Mouse (Mus musculus): ENCODE measurements around the gene Cul4a. TPM values are rescaled to one million over a fixed set of nuclear protein-coding genes. Genes with fewer than 3 reads are reported as not detected.
"Not testable (repeated sequence)": the region's sequence is repeated elsewhere in the genome, so short reads cannot be mapped to it uniquely, and the experiment has no call there.

The Cul4a gene
- total and polyA plus RNA-seq, 3 experiments, result 35.0 to 76.0 (median 68.5) TPM

DNA sequence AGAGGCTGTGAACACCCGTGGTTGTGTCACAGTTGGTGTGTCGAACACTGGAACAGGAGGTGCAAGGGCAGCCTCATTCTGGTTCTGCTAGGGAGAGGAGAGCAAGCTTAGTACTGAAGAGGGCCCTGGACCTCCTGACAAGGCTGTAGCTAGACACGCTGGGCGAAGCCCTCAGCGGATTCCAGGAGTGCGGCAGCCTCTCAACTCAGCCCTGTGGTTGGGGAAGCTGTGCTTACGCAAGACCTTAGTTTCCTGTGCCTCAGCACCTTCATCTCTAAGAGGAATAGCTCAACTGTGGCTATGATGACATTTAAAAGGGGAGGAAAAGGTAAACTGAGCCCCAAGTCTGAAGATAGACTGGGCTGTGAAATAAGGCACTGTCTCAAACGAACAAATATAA lies 30.4 kb upstream of the Cul4a start:
- H3K79me2 ChIP-seq (replicated peaks; ENCODE audit: control insufficient read depth, insufficient read depth, low read length), result no peaks in the 10 kb centered on the region
- DNase-seq, result no peak
- no peaks in the 10 kb centered on the region for H3K27me3 ChIP-seq (ENCODE audit: control insufficient read depth, insufficient read depth, low read length)
- 93% methylated on average over 8 of the region's 8 CpGs for WGBS
- H3K27ac ChIP-seq, result no peak overlapping the region
- TF ChIP-seq CTCF (IDR thresholded peaks at IDR 0.05) (no peak), POLR2A (IDR thresholded peaks at IDR 0.05; ENCODE audit: insufficient read depth, low read depth, low read length) (no peak), EP300 (IDR thresholded peaks at IDR 0.05; ENCODE audit: insufficient read depth, low read depth, low read length) (no peak)
- intact Hi-C loops (cut with DNase I), result no loop called here
- H3K9ac ChIP-seq (ENCODE audit: low read depth, low read length), result no peak overlapping the region
- H3K4me1 ChIP-seq (ENCODE audit: control insufficient read depth, insufficient read depth, low read length), result no peaks in the 10 kb centered on the region
- no peaks in the 10 kb centered on the region for H3K36me3 ChIP-seq (ENCODE audit: control insufficient read depth, insufficient read depth, low read length)
- H3K4me3 ChIP-seq, result no peak overlapping the region

DNA sequence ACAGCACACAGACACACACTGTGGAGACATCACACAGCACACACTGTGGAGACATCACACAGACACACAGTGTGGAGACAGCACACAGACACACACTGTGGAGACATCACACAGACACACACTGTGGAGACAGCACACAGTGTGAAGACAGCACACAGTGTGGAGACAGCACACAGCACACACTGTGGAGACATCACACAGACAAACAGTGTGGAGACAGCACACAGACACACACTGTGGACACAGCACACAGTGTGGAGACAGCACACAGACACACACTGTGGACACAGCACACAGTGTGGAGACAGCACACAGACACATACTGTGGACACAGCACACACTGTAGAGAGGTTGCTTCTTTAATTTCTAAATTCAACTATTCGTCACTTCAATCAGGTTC lies 29.8 kb upstream of the Cul4a start:
- DNase-seq; H3K27me3 ChIP-seq (ENCODE audit: control insufficient read depth, insufficient read depth, low read length); H3K4me1 ChIP-seq (ENCODE audit: control insufficient read depth, insufficient read depth, low read length); intact Hi-C loops (cut with DNase I); H3K36me3 ChIP-seq (ENCODE audit: control insufficient read depth, insufficient read depth, low read length); H3K9ac ChIP-seq (ENCODE audit: low read depth, low read length); H3K27ac ChIP-seq; H3K79me2 ChIP-seq (replicated peaks; ENCODE audit: control insufficient read depth, insufficient read depth, low read length); H3K4me3 ChIP-seq: not testable (repeated sequence)
- 95% methylated on average over 1 of the region's 1 CpGs for WGBS

DNA sequence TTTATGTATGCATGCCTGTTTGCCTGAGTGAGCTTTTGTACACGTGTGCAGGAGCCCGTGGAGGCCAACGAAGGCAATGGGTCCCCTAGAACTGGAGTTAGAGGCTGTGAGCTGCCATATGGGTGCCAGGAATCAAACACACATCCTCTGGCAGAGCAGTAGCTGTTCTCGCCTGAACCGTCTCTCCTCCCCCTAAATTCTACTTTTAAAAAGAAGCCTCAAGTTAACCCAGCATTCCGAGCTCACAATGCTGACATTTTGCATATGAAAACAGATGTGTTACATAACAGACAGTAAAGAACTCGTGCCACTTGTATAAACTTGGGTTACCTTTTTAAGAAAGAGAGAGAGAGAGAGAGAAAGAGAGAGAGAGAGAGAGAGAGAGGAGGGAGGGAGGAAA lies 27.9 kb upstream of the Cul4a start:
- H3K79me2 ChIP-seq (replicated peaks; ENCODE audit: control insufficient read depth, insufficient read depth, low read length), result no peaks in the 10 kb centered on the region
- no peak overlapping the region for H3K27ac ChIP-seq
- no peak for TF ChIP-seq CTCF (IDR thresholded peaks at IDR 0.05)
- TF ChIP-seq EP300 (IDR thresholded peaks at IDR 0.05; ENCODE audit: insufficient read depth, low read depth, low read length), result no peak
- WGBS, result 91% methylated on average over 7 of the region's 7 CpGs
- DNase-seq, result no peak
- H3K4me1 ChIP-seq (ENCODE audit: control insufficient read depth, insufficient read depth, low read length), result no peaks in the 10 kb centered on the region
- H3K36me3 ChIP-seq (ENCODE audit: control insufficient read depth, insufficient read depth, low read length), result no peaks in the 10 kb centered on the region
- intact Hi-C loops (cut with DNase I), result no loop called here
- H3K27me3 ChIP-seq (ENCODE audit: control insufficient read depth, insufficient read depth, low read length), result no peaks in the 10 kb centered on the region
- no peak overlapping the region for H3K4me3 ChIP-seq
- no peak overlapping the region for H3K9ac ChIP-seq (ENCODE audit: low read depth, low read length)

DNA sequence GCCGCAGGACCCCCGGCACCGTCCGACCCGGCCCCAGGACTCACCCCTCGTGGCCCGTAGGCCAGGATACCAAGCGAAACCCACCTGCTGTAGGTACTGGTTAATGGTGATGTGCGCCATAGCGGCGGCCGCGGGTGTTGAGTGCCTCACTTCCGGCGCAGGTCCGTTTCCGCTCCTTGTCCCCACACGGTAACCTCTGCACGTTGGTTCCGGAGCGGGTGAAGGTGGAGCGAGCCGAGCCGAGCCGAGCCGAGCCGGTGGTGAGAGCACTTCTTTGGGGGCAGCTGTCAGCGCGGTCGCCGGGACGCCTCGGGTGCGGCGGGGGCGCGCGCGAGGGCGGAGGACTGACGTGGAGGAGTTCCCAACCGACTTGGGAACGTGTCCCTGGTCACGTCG lies 732 bp upstream of the Cul4a start:
- Histone ChIP-seq H3K9ac (ENCODE audit: low read depth, low read length) (peak overlapping the region; percentile 70), H3K27me3 (ENCODE audit: control insufficient read depth, insufficient read depth, low read length) (no peaks in the 10 kb centered on the region), H3K36me3 (ENCODE audit: control insufficient read depth, insufficient read depth, low read length) (no peaks in the 10 kb centered on the region), H3K27ac (peak overlapping the region; percentile 94), H3K79me2 (replicated peaks; ENCODE audit: control insufficient read depth, insufficient read depth, low read length) (peaks cover 10% of the 10 kb centered on the region), H3K4me1 (ENCODE audit: control insufficient read depth, insufficient read depth, low read length) (peaks cover 8% of the 10 kb centered on the region), H3K4me3 (peak overlapping the region; percentile 91)
- intact Hi-C loops (cut with DNase I), result loop anchor here (2.0 to 10.0 kb wide), 6 partner anchors 54 to 432 kb away; partner anchors contain the start of genes Atp11a, Lamp1 and Tubgcp3
- peak; percentile 89 to 94 for DNase-seq
- TF ChIP-seq POLR2A (IDR thresholded peaks at IDR 0.05; ENCODE audit: insufficient read depth, low read depth, low read length) (peak; percentile 84), CTCF (IDR thresholded peaks at IDR 0.05) (no peak), EP300 (IDR thresholded peaks at IDR 0.05; ENCODE audit: insufficient read depth, low read depth, low read length) (peak; percentile 5; the same call in 1 of the 2 replicates)
- WGBS, result 0% methylated on average over 38 of the region's 45 CpGs

DNA sequence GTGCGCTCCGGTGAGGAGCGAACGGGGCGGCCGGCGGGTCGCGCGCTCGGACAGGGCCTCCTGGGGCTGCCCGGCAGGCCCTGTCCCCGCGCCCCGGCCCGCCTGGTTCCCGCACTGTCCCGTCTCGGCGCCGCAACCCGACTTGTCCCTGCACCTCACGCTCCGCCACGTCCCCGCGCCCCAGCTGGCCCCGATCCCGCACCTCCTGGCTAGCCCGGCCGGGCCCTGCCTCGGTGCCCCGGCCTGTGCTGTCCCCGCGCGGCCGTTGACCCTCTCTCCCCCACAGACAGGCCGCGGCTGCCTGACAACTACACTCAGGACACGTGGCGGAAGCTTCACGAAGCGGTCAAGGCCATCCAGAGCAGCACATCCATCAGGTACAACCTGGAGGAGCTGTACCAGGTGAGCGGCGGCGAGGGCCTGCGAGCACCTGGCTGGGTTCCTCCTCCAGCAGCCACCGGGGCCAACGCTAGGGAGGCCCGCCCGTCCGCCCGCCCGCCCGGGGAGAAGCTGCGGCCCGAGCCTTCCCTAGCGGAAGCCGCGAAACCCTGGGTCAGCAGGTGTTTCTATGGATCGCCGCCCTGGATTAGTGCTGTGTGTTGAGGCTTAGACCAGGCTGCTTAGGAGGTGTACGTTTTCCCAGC lies 609 bp downstream of the Cul4a start:
- Histone ChIP-seq H3K4me3 (peak overlapping the region; percentile 100), H3K27ac (peak overlapping the region; percentile 97), H3K27me3 (ENCODE audit: control insufficient read depth, insufficient read depth, low read length) (no peaks in the 10 kb centered on the region), H3K36me3 (ENCODE audit: control insufficient read depth, insufficient read depth, low read length) (no peaks in the 10 kb centered on the region), H3K9ac (ENCODE audit: low read depth, low read length) (peak overlapping the region; percentile 96), H3K4me1 (ENCODE audit: control insufficient read depth, insufficient read depth, low read length) (peaks cover 9% of the 10 kb centered on the region), H3K79me2 (replicated peaks; ENCODE audit: control insufficient read depth, insufficient read depth, low read length) (peaks cover 10% of the 10 kb centered on the region)
- WGBS, result 1% methylated on average over 55 of the region's 63 CpGs
- no peak for TF ChIP-seq CTCF (IDR thresholded peaks at IDR 0.05)
- TF ChIP-seq POLR2A (IDR thresholded peaks at IDR 0.05; ENCODE audit: insufficient read depth, low read depth, low read length), result no peak
- no peak for TF ChIP-seq EP300 (IDR thresholded peaks at IDR 0.05; ENCODE audit: insufficient read depth, low read depth, low read length)
- DNase-seq, result no peak
- intact Hi-C loops (cut with DNase I), result loop anchor here (2.0 to 10.0 kb wide), 4 partner anchors 53 to 351 kb away; partner anchors contain the start of genes Atp11a and Lamp1

DNA sequence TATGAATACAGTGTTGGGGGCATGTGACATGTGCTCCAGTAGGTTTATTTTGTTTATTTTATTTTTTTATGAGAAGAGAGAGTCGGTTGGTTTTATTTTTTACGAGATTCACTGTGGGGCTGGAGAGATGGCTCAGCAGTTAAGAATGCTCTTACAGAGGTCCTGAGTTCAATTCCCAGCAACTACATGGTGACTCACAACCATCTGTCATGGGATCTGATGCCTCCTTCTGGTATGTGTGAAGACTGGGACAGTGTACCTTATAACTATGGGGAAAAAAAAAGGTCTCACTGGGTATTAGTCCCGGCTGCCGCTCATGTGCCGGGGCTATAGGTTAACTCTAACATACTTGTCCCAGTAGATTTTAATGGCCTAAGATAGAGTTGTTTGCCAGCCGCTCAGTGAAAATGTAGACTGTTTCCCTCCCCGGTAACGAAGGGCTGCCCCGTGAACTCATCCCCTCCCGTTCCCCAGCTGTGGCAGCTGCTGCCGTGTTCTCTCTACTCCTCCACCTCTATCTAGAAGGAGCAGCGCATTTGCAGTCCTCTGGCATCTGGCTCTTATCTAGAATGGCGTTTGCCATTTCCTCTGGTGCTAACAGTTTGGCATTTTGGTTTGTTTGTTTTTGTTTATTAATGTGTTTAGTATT lies 2.7 kb downstream of the Cul4a start:
- Histone ChIP-seq H3K9ac (ENCODE audit: low read depth, low read length) (no peak overlapping the region), H3K27me3 (ENCODE audit: control insufficient read depth, insufficient read depth, low read length) (no peaks in the 10 kb centered on the region), H3K36me3 (ENCODE audit: control insufficient read depth, insufficient read depth, low read length) (no peaks in the 10 kb centered on the region), H3K4me3 (no peak overlapping the region), H3K27ac (no peak overlapping the region), H3K79me2 (replicated peaks; ENCODE audit: control insufficient read depth, insufficient read depth, low read length) (peaks cover 16% of the 10 kb centered on the region), H3K4me1 (ENCODE audit: control insufficient read depth, insufficient read depth, low read length) (peaks cover 9% of the 10 kb centered on the region)
- TF ChIP-seq CTCF (IDR thresholded peaks at IDR 0.05) (no peak), POLR2A (IDR thresholded peaks at IDR 0.05; ENCODE audit: insufficient read depth, low read depth, low read length) (no peak), EP300 (IDR thresholded peaks at IDR 0.05; ENCODE audit: insufficient read depth, low read depth, low read length) (no peak)
- intact Hi-C loops (cut with DNase I), result loop anchor here (5.0 to 10.0 kb wide), 2 partner anchors 99 to 353 kb away; partner anchors contain the start of gene Atp11a
- 59% methylated on average over 13 of the region's 13 CpGs for WGBS
- DNase-seq, result no peak

Data from heart, adult 2 months (tissue).